Mouse (Mus musculus) kidney, embryonic 14.5 days (tissue): ENCODE data around the gene 1700018B08Rik. TPM values are rescaled to one million over a fixed set of nuclear protein-coding genes. Genes with fewer than 3 reads are reported as not detected.

Source experiments
- ATAC-seq: fragments of 200-750 bp; cut with Nextera tagmentation; 2 replicates; pipeline ENCODE4 v1.8.0; 2017; ENCODE audit warnings: moderate number of reproducible peaks, mild to moderate bottlenecking, moderate TSS enrichment, moderate library complexity; ENCODE audit not compliant: low FRiP score, low TSS enrichment
- H3K27ac ChIP-seq: fragments of 300-500 bp; sonication (generic); 2 replicates; pipeline ENCODE4 v1.5.1; 2014; ENCODE audit warnings: low read depth, mild to moderate bottlenecking, low read length, moderate library complexity, mixed read lengths
- H3K27me3 ChIP-seq: fragments of 300-500 bp; sonication (generic); 2 replicates; pipeline ENCODE4 v1.6.1; 2014; ENCODE audit warnings: mild to moderate bottlenecking, low read length; ENCODE audit not compliant: control insufficient read depth, insufficient read depth
- H3K36me3 ChIP-seq: fragments of 300-500 bp; sonication (generic); 2 replicates; pipeline ENCODE4 v1.6.1; 2014; ENCODE audit warnings: low read length, mixed read lengths; ENCODE audit not compliant: control insufficient read depth, insufficient read depth
- H3K4me1 ChIP-seq: fragments of 300-500 bp; sonication (generic); 2 replicates; pipeline ENCODE4 v1.6.1; 2014; ENCODE audit warnings: low read length, mixed read lengths; ENCODE audit not compliant: control insufficient read depth, insufficient read depth
- H3K4me2 ChIP-seq: fragments of 300-500 bp; sonication (generic); replicated peaks from 2 replicates; pipeline ENCODE4 v1.6.1; 2014; ENCODE audit warnings: low read depth, mild to moderate bottlenecking, low read length
- H3K4me3 ChIP-seq: fragments of 300-500 bp; sonication (generic); 2 replicates; pipeline ENCODE4 v1.5.1; 2014; ENCODE audit warnings: mild to moderate bottlenecking, low read length
- H3K9ac ChIP-seq: fragments of 300-500 bp; sonication (generic); 2 replicates; pipeline ENCODE4 v1.6.1; 2014; ENCODE audit warnings: low read depth, mild to moderate bottlenecking, low read length, moderate library complexity
- H3K9me3 ChIP-seq: fragments of 300-500 bp; sonication (generic); 2 replicates; pipeline ENCODE4 v1.6.1; 2016; ENCODE audit warnings: low read length; ENCODE audit not compliant: control insufficient read depth
- WGBS: fragments of 180-500 bp; shearing (Covaris S2); extraction: QIAGEN DNeasy Blood & Tissue Kit; methylation state at CpG from one replicate; pipeline ENCODE4 v1.1.7; 2014; 5-methylcytosine and 5-hydroxymethylcytosine counted together
- polyA plus RNA-seq: library from polyadenylated mRNA; unstranded; fragments of >200 nt; fragmentation: Nextera tagmentation; extraction: Ambion mirVana; gene quantifications from 2 replicates; pipeline ENCODE4 v1.2.1, GENCODE M21; 2014

The 1700018B08Rik gene
- polyA plus RNA-seq, 1 experiment from 2014 or later = not detected

- 80% methylated on average over 21 of the region's 21 CpGs for WGBS
- Histone ChIP-seq H3K4me1 (peaks cover 9% of the 10 kb centered on the region; the same call in 1 of the 2 replicates), H3K36me3 (peaks cover under 1% of the 10 kb centered on the region; the same call in 1 of the 2 replicates), H3K4me3 (no peak overlapping the region), H3K27ac (no peak overlapping the region), H3K9me3 (no peaks in the 10 kb centered on the region), H3K27me3 (no peaks in the 10 kb centered on the region), H3K4me2 (no peak overlapping the region), H3K9ac (no peak overlapping the region)
- ATAC-seq = no peak
Measured at GRCm38 (mm10) chr8:121570335-121570734, 26.2 kb upstream of the 1700018B08Rik start.

- H3K4me3 ChIP-seq = no peak overlapping the region
- peaks cover 4% of the 10 kb centered on the region; the same call in 1 of the 2 replicates for H3K4me1 ChIP-seq
- H3K9ac ChIP-seq = no peak overlapping the region
- H3K27me3 ChIP-seq = no peaks in the 10 kb centered on the region
- no peak for ATAC-seq
- 56% methylated on average over 6 of the region's 6 CpGs for WGBS
- H3K36me3 ChIP-seq = peaks cover 3% of the 10 kb centered on the region; the same call in 1 of the 2 replicates
- H3K27ac ChIP-seq = no peak overlapping the region
- no peaks in the 10 kb centered on the region for H3K9me3 ChIP-seq
- H3K4me2 ChIP-seq = no peak overlapping the region
Measured at GRCm38 (mm10) chr8:121568321-121568720, 24.2 kb upstream of the 1700018B08Rik start.

- no peak overlapping the region for H3K4me3 ChIP-seq
- WGBS = 76% methylated on average over 6 of the region's 6 CpGs
- no peak overlapping the region for H3K9ac ChIP-seq
- 0 out of 2 replicates have a peak, but pooled peaks cover 4% of the 10 kb centered on the region for H3K4me1 ChIP-seq
- no peak for ATAC-seq
- peaks cover 9% of the 10 kb centered on the region; the same call in 1 of the 2 replicates for H3K36me3 ChIP-seq
- no peak overlapping the region for H3K27ac ChIP-seq
- no peaks in the 10 kb centered on the region for H3K27me3 ChIP-seq
- H3K9me3 ChIP-seq = no peaks in the 10 kb centered on the region
- no peak overlapping the region for H3K4me2 ChIP-seq
Measured at GRCm38 (mm10) chr8:121563701-121564100, 19.6 kb upstream of the 1700018B08Rik start.

- Histone ChIP-seq H3K4me1 (no peaks in the 10 kb centered on the region), H3K36me3 (peaks cover 13% of the 10 kb centered on the region; the same call in 1 of the 2 replicates), H3K9ac (no peak overlapping the region), H3K4me2 (no peak overlapping the region), H3K27ac (no peak overlapping the region), H3K4me3 (no peak overlapping the region), H3K9me3 (no peaks in the 10 kb centered on the region), H3K27me3 (no peaks in the 10 kb centered on the region)
- WGBS = 80% methylated on average over 9 of the region's 9 CpGs
- ATAC-seq = no peak
Measured at GRCm38 (mm10) chr8:121562941-121563351, 18.8 kb upstream of the 1700018B08Rik start.

- Histone ChIP-seq H3K4me3 (no peak overlapping the region), H3K4me1 (no peaks in the 10 kb centered on the region), H3K9ac (no peak overlapping the region), H3K36me3 (peaks cover 13% of the 10 kb centered on the region; the same call in 1 of the 2 replicates), H3K9me3 (no peaks in the 10 kb centered on the region), H3K27ac (no peak overlapping the region), H3K4me2 (no peak overlapping the region), H3K27me3 (no peaks in the 10 kb centered on the region)
- no peak for ATAC-seq
- WGBS = 83% methylated on average over 16 of the region's 16 CpGs
Measured at GRCm38 (mm10) chr8:121561636-121562345, 17.7 kb upstream of the 1700018B08Rik start.

GRCm38 (mm10) chr8:121560432-121561100 is 16.4 kb upstream of the 1700018B08Rik start:
- Histone ChIP-seq H3K4me2 (no peak overlapping the region), H3K4me3 (no peak overlapping the region), H3K27ac (no peak overlapping the region), H3K36me3 (peaks cover 13% of the 10 kb centered on the region; the same call in 1 of the 2 replicates), H3K9ac (no peak overlapping the region), H3K9me3 (no peaks in the 10 kb centered on the region), H3K27me3 (no peaks in the 10 kb centered on the region), H3K4me1 (no peaks in the 10 kb centered on the region)
- ATAC-seq = no peak
- WGBS = 93% methylated on average over 7 of the region's 7 CpGs

- Histone ChIP-seq H3K4me2 (no peak overlapping the region), H3K36me3 (peaks cover 18% of the 10 kb centered on the region)
Measured at GRCm38 (mm10) chr8:121559801-121560200, 15.7 kb upstream of the 1700018B08Rik start.

GRCm38 (mm10) chr8:121558538-121558937 is 14.4 kb upstream of the 1700018B08Rik start:
- H3K27me3 ChIP-seq = no peaks in the 10 kb centered on the region
- peaks cover 30% of the 10 kb centered on the region for H3K36me3 ChIP-seq
- H3K9me3 ChIP-seq = no peaks in the 10 kb centered on the region
- no peak for ATAC-seq
- no peak overlapping the region for H3K4me3 ChIP-seq
- no peak overlapping the region for H3K4me2 ChIP-seq
- no peaks in the 10 kb centered on the region for H3K4me1 ChIP-seq
- 82% methylated on average over 16 of the region's 16 CpGs for WGBS
- H3K27ac ChIP-seq = no peak overlapping the region
- no peak overlapping the region for H3K9ac ChIP-seq

More at GRCm38 (mm10) chr8:121559801-121560200, 15.7 kb upstream of the 1700018B08Rik start:
- Histone ChIP-seq H3K27ac (no peak overlapping the region), H3K9me3 (no peaks in the 10 kb centered on the region), H3K9ac (no peak overlapping the region), H3K4me3 (no peak overlapping the region), H3K4me1 (no peaks in the 10 kb centered on the region), H3K27me3 (no peaks in the 10 kb centered on the region)
- no peak for ATAC-seq
- 85% methylated on average over 12 of the region's 12 CpGs for WGBS

GRCm38 (mm10) chr8:121557746-121558145 is 13.6 kb upstream of the 1700018B08Rik start:
- no peak overlapping the region for H3K4me3 ChIP-seq
- H3K27ac ChIP-seq = no peak overlapping the region
- no peak overlapping the region for H3K4me2 ChIP-seq
- H3K36me3 ChIP-seq = peaks cover 38% of the 10 kb centered on the region
- no peak for ATAC-seq
- H3K27me3 ChIP-seq = no peaks in the 10 kb centered on the region
- H3K9me3 ChIP-seq = no peaks in the 10 kb centered on the region
- WGBS = 83% methylated on average over 11 of the region's 11 CpGs
- no peaks in the 10 kb centered on the region for H3K4me1 ChIP-seq
- H3K9ac ChIP-seq = no peak overlapping the region
